Mouse (Mus musculus) megakaryocyte, embryonic 14.5 days (primary cell): ENCODE data around the gene Dse.

Experiments used
- FLI1 ChIP-seq: IDR thresholded peaks from 2 replicates; pipeline ENCODE4 v1.6.1; 2012; ENCODE audit warnings: low read length, inconsistent platforms, mixed read lengths
- GATA1 ChIP-seq: IDR thresholded peaks from 3 replicates; pipeline ENCODE4 v1.6.1; 2012; ENCODE audit warnings: mixed read lengths, low read length, inconsistent platforms, borderline replicate concordance

DNA sequence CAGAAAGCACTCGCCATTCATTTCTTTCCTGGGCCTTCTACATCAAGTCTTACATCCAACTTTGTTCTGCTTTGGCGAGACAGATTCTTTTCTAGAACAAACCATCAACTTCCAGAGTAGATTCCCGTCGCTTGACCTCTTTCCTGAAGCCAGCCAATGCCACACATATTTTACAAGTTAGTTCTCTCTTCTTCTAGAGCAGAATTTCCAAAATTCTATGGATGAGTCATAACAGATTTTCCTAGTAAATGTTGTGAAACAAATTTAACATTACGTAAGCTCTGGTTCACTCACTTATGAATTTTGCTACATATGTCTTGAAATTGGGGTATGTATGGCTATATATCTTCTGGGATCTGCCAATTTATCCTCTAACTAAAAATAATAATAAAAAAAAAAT, 13.0 kb downstream of the Dse start:
- TF ChIP-seq GATA1 (no peak), FLI1 (no peak)
